Mouse (Mus musculus): ENCODE data around the gene Tead1.

Gene Tead1

DNA sequence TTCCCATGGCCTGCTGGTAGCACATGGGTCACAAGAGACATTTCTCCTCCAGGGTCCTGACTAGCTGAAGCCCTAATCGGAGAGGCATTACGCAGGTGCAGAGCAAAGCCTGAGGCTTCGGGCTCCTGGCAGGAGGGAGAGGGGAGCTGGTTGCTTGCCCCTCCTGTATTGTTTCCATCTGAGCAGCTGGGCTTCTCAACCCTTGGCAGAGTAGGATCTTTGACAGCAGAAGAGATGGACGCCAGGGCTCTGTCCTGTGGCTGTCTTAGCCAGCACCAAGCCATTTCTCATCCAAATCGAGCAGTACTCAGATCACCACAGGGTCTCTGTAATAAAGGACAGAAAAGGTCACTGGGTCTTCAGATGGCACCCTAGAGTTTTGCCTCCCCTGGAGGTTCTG is 97.6 kb downstream of the Tead1 start:
- no peak for DNase-seq (ENCODE audit: low spot score in 2 of 2)

DNA sequence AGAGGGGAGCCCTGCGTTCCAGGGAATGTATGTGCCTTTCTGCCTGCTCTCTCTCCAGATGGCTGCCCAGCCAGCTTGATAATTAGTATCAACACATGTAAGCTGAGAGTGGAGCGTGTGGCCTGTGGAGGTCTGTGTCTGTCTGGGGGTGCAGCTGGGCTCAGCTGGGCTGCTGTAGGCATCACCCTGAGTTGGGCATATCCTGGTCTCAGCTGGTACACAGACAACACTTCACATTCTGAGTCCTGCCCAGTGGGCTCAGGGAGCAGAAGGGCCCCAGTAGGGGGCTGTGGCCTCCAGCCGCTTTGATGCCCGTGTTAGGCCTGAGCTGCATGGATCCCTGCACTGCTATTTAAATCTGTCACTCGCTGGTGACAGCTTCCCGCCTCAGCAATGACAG is 100.5 kb downstream of the Tead1 start:
- no peak for DNase-seq (ENCODE audit: low spot score in 2 of 2)

DNA sequence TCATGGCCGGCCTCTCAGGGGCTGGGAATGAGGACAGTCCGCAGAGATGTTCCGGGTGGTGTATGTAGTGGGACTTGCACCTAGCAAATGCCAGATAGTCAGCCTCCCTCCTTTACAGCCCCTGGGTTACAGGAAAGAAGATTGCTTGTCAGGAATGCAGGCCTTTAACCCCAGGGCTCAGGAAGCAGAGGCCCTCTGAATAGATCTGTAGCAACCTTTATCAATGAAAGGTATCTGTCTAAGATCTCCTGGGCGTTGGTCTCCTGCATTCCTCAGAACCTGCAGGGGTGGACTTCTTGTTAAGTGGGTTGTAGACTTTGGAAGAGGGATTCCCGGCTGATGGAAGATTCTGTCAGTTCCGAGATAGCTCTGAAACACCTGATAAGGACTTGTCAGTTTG is 101.8 kb downstream of the Tead1 start:
- DNase-seq (ENCODE audit: low spot score in 2 of 2) = no peak

DNA sequence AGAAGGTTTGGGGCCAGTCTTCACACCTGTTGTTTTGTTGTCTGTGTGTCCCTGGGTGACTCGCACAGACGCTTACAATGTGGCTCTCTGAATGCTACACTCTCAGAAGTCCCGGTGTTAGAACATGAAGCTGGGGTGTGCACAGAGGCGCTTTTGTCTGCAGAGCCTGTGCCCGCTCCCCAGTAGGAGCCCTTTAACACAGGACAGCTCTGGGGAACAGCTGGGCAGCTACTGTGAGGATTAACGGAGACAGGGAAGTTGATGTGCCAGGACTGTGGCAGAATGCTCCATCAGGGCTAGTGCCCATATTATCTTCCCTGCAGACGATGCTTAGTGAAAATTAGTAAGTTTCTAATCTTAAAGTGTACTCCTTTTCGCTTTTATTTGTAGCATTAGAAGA is 102.9 kb downstream of the Tead1 start:
- no peak for DNase-seq (ENCODE audit: low spot score in 2 of 2)

DNA sequence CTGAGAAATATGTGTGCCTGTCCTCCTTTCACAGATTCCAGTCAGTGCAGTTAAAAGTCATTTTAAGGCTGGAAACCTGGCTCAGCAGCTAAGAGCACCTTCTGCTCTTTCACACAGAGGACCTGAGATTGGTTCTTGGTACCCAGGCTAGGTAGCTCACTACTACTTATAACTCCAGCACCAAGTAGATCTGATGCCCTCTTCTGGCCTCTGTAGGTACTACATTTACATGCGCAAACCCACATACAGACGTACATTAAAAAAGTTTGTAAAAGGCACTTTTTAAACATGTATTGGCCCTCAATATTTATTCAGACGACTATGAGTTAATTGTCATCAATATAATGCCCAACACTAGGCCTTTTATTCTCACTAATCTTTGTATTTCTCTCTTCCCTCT is 105.2 kb downstream of the Tead1 start:
- no peak for DNase-seq (ENCODE audit: low spot score in 2 of 2)

DNA sequence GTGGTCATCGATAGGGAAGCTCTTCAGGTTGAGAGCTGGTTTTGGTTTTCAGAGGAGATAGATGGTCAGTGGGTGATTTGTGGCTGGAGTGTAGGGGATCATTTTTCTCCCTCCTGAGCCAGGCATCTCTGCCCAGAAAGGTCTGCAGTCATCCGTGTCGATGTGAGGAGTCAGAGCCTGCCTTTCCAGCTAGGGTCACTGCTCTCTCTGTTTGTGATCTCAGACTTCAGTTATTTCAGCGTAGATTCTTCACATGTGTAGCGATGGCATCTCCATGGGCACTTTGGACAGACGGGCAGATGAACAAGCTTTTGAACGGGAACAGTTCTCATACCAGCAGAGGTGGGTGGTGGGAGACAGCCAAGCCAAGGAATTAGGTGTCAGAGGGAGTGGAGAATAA is 106.2 kb downstream of the Tead1 start:
- DNase-seq (ENCODE audit: low spot score in 2 of 2) = no peak

DNA sequence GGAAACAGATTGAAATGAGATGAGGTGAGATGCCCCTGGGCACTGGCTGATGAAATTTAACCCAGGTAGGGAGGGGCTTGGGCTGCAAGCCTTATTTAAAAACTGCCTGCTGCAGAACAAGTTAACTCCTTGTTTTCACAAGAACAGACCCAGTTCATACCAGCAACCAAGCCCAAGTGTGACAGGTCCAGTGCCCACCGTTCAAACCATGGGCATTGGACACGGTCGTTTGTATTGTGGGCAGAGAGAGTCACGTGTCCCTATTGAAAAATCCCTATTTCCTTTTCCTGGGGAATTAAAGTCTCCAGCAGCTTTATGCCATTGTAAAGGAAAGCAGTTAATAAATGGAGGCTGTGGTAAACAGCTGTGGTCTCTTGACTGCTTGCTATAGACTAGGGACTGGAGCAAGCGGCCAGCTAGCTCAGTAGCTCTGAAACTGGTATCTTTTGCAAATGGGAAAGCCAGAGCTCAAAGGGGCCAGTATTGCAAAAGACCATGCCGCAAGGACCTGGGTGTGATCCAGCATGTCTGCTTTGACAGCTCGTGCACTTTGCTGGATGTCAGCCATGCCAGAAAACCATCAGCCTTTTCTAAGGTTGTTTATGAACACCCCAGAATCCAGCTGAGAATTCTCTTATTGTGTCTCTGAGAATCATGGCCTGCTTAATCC is 107.6 kb downstream of the Tead1 start:
- no peak for DNase-seq (ENCODE audit: low spot score in 2 of 2)

DNA sequence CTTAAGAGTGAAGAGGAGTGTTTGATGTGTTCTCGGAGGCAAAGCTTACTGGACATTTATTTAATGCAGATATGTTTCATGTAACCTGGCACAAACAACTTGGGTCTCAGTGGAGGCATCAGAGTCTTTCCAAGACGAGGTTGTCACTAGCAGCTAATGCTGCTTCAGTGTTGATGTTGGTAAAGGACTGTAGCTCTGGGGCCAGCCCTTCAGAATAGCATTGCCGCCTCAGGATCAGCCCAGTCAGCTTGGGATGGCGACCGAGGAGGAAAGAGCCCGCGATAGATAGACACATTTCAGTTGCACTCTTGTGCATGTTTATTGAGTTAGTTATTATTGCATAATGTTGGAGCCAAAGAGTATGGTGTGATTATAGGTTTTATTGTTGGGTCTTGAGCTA is 108.2 kb downstream of the Tead1 start:
- no peak for DNase-seq (ENCODE audit: low spot score in 2 of 2)

DNA sequence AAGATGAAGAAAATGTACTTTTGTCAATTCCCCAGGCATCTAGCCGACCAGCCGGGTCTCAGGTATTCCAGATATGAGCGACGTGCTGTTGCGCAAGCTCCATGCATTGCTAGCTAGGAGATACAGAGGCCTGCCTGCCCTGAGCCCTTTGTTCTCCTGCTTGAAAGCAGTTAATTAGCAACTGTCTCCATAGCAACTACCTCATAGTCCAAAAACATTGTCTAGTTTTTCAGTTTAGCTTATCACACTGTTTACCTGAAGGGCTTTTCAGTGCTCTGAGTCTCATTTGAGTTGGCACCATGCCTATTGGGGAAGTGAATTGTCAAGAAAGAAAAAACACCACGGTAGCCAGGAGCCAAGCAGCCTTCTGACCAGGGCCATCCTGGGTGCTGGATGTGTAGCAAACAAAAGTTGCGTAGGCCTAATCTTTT is 109.2 kb downstream of the Tead1 start:
- DNase-seq (ENCODE audit: low spot score in 2 of 2) = no peak

DNA sequence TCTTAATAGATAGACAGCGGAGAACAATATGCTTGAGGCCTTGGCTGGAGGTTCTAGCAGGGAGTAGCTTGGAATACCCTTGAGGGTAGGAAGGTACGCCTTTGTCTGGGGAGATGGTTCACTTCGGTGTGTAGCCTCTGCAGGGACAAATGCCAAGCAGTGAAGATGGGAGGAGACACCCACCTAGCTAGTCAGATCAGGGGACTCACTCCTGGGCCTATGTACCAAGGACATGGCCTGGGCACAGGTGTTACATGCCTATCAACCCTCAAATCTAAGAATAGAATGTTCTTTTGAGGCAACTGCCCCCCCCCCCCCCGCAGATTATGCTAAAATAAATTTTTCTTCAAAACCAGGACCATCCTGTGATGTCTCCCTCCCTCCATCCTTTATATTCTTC is 110.6 kb downstream of the Tead1 start:
- DNase-seq (ENCODE audit: low spot score in 2 of 2) = no peak

DNA sequence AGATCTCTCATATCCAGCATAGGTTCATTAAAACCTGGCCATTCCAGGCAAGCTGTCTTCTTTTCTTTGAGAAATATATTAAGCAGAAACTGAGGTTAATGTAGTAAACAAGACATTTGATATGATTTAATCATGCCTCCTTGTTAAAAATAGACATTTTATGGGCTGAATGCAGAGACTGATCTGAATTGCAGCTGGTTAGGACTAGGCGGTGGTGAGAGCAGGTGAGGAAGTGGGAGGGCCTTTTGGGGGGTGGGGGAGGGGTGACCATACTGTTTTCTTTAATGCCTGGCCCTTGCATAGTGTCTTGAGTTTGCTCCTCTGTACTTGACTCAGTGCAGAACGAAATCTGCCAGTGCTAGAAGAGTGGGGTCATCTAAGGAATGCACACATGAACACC is 111.2 kb downstream of the Tead1 start:
- no peak for DNase-seq (ENCODE audit: low spot score in 2 of 2)

DNA sequence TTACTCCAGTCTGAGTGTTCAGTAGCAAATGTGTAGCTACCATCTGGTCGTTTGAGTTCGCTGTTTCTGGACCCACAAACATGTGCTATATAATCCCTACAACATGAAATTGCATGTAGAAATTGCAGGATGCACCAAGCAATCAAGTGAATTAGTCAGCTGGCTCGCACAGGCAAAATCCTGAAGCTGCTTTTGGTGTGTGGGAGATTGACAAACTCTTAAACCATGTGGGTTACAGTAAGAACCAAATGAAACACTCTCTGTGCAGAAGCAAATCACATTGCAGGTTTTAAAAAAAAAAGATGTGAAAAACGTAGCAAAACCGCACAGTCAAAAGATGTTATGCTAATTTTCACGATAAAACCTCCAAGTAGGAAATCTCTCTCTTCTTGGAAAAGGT is 113.6 kb downstream of the Tead1 start:
- no peak for DNase-seq (ENCODE audit: low spot score in 2 of 2)

DNA sequence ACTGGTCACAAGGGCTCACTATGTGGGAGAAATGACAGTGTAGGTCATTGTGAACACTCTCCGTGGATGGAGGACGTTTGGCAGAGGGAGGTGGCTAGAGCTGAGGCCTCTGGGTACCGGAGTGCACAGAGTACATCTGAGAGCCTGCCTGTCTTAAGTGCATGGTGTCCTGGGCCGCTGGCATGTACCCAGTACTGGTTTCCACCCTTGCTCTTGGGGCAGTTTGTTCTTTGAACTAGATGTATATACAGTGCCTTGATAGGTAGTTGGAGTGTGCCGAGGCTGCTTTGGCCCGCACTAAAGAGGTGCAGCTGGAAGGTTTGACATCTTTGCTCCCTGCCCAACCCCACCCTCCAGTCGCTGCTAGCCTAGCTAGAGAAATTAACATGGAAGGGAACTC is 114.8 kb downstream of the Tead1 start:
- no peak for DNase-seq (ENCODE audit: low spot score in 2 of 2)

DNA sequence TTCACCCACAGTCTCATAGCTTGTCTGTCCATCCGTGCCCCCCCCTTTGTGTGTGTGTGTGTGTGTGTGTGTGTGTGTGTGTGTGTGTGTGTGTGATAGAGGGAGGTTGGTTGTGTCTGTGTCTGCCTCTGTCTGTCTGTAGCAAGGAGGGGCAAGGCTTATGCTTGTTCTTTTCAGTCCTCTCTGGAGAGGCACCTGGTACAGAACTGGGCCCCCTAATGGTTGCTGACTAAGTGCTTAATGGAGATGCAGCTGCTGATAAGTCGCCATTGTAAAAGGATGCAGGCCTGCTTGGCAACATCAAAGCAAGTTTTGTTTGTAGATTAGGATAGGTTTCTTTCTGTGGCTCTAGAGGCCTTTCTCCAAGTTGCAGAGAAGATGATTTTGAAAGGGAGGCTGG is 115.4 kb downstream of the Tead1 start:
- DNase-seq (ENCODE audit: low spot score in 2 of 2) = no peak

DNA sequence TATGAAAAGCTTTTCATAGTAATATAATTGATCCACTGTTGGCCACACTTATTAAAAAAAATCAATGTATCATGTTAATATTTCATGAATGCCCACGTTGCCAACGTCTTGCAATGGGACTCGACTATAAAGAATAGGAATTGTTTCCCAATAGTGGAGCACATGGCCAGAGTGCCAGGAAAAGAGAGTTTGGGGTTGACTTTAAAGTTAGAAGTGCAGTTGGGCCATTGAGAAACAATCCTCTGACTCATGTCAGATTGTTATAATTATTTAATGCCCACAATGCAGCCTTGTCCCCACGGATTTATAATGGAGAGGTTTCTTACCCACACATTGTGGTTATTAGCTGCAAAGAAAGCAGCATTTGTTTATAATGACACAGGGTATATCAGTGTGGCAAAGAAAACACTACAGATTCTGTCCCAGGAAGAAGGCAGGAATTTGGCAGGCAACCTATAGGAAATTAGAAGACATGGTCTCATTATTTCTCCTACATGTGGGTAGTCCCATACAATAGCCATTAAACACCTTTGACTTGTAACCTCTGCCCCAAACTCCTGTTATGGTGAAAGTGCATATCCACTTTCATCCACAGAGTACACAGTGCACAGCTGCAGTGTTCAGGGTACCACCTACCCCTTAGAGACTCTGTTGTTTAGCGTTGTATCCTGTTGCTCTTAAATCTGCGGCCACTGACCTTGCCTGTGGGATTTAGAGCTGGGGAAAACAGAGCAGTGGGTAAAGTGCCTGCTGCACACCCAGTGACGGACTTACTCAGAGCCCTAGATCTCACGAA is 118.6 kb downstream of the Tead1 start:
- DNase-seq (ENCODE audit: low spot score in 2 of 2) = no peak

DNA sequence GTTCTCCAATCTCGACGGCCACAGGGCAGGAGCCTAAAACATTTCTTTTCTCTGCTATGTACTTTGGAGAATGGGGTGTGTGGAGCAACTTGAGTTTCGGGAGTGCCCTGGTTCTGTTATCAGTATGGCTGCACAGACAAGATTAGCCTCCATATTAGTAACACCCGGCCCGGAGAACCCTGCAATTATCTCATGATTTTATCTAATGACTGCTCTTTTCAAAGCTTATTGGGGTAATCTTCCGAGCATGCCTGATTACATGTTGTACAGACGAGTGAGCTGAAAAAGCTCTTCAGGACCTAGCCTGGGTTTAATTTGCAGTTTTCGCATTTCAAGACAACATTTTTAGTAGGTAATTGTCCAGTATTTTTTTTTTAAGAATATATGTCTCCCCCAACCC is 122.6 kb downstream of the Tead1 start:
- DNase-seq (ENCODE audit: low spot score in 2 of 2) = no peak

DNA sequence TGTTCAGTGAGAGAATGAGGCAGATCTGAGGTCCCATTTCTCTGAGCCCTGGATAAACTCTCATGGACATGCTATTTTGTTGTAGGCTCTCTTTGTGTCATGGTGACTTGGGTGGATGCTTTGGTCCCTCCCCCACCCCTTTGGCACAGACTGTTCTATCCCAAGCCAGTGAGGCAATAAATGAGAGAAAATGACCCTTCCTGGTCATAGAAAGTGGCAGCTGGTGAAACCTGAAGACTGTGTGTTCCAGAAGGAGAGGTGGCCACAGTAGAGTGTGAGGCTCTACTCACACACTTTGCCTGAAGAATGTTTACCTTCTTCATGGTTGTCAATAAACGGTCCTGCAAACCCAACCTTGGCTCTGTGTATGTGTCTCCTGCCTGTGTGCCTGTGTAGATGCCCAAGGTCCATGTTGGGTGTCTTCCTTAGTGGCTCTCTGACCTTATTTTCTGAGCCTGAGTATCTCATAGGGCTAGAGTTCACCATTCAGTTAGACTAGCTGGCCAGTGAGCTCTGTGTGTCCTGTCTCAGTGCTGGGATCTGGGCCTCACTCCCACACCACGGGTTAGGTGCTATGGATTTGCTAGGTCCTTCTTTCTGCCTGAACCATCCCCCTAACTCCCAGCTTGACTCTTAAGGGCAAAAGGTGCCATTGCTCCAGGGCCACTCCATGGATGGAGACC is 127.7 kb downstream of the Tead1 start:
- no peak for DNase-seq (ENCODE audit: low spot score in 2 of 2)

DNA sequence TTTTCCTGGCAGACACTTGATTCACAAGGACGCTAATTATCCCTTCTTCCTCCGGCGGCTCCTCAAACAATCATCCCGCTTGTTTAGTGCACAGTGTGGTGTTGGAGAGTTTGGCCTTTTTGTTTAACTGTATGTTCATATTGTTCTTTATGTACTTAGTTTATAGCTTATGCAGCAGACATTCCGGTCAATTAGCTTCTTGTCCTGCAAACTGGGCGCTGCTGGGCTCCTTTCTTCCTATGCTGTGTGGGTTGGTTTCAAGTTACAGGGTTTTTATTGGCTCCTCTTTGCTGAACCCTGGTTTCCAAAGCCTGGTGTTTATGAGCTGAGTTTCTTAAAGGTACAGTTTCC is 128.3 kb downstream of the Tead1 start:
- no peak for DNase-seq (ENCODE audit: low spot score in 2 of 2)

DNA sequence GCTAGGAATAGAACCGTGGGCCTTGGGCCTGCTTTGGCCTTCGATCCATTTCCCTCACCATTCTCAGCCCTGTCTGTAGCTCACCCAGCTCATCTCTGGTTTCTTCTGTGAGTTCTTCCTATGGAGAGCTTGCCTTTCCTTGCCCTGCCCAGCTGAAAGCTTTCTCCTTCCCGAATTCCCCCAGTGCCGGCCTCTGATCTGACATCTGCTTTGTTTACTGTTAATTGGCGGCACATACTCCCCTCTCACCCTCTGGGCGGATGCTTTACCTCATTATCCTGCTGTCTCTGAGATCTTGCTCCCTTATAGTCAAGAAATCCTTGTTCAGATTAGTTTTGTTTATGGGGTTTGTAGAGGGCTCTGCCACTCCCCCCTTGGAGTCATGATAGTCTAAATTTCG is 131.6 kb downstream of the Tead1 start:
- no peak for DNase-seq (ENCODE audit: low spot score in 2 of 2)

DNA sequence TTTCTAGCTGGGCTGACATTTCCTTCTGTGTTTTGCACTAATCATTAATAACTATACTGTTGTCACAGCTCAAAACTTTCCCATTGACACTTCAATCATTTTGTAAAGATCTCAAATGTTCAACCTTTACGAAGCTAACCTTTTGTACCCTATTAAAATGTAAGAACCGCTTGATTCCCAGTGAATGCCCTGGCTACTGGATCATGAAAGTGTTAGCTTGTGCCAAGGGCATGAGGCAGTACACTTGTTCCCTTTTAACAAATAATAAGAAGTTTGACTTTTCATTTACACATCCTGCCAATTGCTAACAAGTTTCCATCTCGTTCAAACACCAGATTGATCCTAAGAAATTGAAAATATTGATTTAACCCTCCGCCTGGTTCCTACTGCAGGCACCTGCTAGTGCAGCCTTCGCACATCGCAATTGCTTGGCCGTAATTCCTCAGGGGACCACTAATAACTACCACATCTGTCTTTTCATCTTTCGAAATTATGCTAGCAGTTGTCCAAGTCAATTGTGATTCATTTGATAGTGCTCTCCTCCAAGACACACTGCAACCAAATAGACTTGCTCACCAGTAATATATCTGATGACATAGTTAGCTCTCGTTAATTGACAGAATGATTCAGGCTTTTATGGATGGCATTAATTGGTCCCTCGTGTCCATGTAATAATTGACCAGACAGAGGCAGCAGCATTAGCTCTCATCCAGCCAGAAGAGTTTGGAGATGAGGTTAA is 133.1 kb downstream of the Tead1 start:
- DNase-seq (ENCODE audit: low spot score in 2 of 2) = no peak

DNA sequence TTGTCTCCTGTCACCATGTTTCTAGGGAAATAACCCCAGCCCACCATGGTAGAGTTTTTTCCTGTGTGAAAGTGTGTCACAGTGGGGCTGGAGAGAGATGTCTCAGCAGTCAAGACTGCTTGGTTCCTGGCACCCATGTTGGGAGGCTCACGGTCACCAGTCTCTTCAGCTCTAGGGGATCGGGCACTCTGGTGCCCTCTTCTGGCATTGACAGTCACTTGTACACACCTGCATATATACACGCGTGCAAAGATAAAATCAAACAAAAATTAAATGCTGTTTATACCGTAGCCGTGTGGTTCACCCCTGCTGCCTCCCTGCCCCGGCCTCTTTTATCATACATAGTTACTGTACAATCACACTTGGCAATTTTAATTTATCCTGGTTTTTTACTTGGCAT is 134.0 kb downstream of the Tead1 start:
- DNase-seq (ENCODE audit: low spot score in 2 of 2) = no peak

DNA sequence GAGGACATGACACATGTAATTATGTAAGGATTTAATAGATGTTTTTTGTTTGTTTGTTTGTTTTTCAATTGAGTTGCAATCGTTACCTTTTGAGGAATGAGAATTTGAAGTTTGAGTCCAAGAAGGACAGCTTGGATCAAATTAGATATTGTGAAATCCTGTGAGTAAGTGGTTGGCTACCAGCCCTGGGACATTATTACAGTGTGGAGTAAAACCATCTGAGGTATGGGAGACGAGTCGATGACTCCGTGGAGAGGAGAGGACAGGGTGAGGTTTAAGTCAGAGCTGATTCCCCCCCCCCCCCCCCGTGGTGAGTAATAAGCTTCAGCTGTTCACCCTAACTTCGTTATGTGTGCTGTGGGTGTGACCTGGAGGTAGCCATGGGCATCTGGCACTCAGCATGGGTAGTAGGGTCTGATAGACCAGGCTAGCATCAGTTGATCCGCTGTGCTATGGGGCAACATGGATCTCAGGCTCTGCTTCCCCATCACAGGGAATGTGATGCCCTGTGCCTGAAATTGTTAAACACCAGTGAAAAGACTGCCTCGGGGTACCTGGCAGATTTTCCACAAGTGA is 134.7 kb downstream of the Tead1 start:
- no peak for DNase-seq (ENCODE audit: low spot score in 2 of 2)
